Mouse (Mus musculus): ENCODE measurements around the gene Cracr2a. TPM values are rescaled to one million over a fixed set of nuclear protein-coding genes. Genes with fewer than 3 reads are reported as not detected.

Gene Cracr2a
- polyA plus RNA-seq, 1 experiment from 2014 or later, result 0.96 TPM

DNA sequence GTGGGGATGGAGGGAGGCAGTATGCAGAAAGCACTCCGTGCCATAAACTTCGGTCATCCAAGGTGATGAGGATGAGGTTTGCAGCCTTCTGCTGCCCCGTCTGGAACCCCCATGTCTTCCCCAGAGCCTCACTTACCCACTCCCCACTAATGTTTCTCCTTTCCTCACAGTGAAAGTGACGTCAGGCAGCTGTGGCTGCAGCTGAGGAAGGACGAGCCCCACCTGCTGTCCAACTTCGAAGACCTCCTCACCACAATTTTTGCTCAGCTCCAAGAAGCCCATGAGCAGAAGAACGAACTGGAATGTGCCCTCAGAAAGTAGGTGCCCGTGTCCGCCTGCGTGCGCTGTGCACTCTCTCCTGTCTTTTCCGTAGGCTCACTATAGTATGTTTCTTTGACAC lies 50.1 kb downstream of the Cracr2a start:
- no peaks in the 10 kb centered on the region for H3K27me3 ChIP-seq (ENCODE audit: insufficient read depth, low read length)
- DNase-seq (ENCODE audit: low spot score), result no peak

DNA sequence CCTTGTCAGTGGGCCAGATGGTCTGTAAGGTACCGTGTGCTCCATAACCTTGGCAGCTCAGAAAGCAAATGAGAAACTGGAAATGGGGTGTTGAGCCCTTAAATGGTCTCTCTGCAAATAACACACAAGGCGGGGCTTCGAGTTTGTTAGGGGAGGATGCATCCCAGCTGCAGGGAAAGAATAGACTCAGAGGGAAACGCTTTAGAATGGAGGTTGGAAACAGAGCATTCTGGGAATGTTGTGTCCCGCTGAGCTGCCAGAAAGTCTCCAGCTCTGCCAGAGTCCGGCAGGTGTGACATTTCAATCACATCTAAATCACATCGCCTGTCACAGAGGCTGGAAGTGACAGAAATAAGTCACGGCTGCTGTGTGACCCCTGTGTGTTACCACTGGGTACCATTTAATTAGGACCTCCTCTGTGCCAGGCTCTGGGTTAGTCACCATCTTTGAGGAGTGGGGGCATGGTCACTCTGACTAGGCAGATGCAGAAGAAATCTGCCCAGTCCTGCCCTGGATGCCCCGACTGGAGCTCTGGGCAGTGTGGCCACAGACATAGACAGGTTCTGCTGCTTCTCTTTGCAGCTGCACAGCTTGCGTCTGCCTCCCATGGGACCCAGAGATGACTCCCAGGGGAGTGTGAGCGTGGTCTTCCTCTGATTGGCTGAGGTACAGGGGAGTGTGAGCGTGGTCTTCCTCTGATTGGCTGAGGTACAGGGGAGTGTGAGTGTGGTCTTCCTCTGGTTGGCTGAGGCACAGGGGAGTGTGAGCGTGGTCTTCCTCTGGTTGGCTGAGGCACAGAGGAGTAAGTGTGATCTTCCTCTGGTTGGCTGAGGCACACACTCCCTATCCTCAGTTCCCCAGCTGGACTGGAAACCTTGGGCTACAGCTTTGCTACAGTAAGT lies 53.2 kb downstream of the Cracr2a start:
- H3K27ac ChIP-seq, result no peak overlapping the region
- no peak overlapping the region for H3K4me3 ChIP-seq (replicated peaks; ENCODE audit: low read depth, low read length)
- no peaks in the 10 kb centered on the region for H3K4me1 ChIP-seq (replicated peaks; ENCODE audit: insufficient read depth, low read length)
- peak; percentile 76 for DNase-seq (ENCODE audit: low spot score)
- H3K4me2 ChIP-seq (ENCODE audit: low read length), result no peak overlapping the region
- no peaks in the 10 kb centered on the region for H3K9me3 ChIP-seq (replicated peaks; ENCODE audit: low read length)
- ATAC-seq (replicated peaks; ENCODE audit: low FRiP score, low read depth), result peak; percentile 38; the same call in 1 of the 2 replicates
- no peak for TF ChIP-seq CTCF (IDR thresholded peaks at IDR 0.05; ENCODE audit: low read depth)
- no peaks in the 10 kb centered on the region for H3K27me3 ChIP-seq (ENCODE audit: insufficient read depth, low read length)
- 44% methylated on average over 13 of the region's 13 CpGs for WGBS
- no peak overlapping the region for H3K9ac ChIP-seq (ENCODE audit: low read depth, low read length)
- H3K36me3 ChIP-seq (ENCODE audit: insufficient read depth, low read length), result no peaks in the 10 kb centered on the region

More for the DNA sequence above, 50.1 kb downstream of the Cracr2a start:
- H3K9me3 ChIP-seq (replicated peaks; ENCODE audit: low read length), result no peaks in the 10 kb centered on the region
- no peak overlapping the region for H3K4me2 ChIP-seq (ENCODE audit: low read length)
- ATAC-seq (replicated peaks; ENCODE audit: low FRiP score, low read depth), result no peak
- no peaks in the 10 kb centered on the region for H3K36me3 ChIP-seq (ENCODE audit: insufficient read depth, low read length)
- no peak; the same call in 1 of the 2 replicates for TF ChIP-seq CTCF (IDR thresholded peaks at IDR 0.05; ENCODE audit: low read depth)
- 72% methylated on average over 12 of the region's 12 CpGs for WGBS
- H3K27ac ChIP-seq, result no peak overlapping the region
- H3K4me1 ChIP-seq (replicated peaks; ENCODE audit: insufficient read depth, low read length), result no peaks in the 10 kb centered on the region
- no peak overlapping the region for H3K4me3 ChIP-seq (replicated peaks; ENCODE audit: low read depth, low read length)
- no peak overlapping the region for H3K9ac ChIP-seq (ENCODE audit: low read depth, low read length)

DNA sequence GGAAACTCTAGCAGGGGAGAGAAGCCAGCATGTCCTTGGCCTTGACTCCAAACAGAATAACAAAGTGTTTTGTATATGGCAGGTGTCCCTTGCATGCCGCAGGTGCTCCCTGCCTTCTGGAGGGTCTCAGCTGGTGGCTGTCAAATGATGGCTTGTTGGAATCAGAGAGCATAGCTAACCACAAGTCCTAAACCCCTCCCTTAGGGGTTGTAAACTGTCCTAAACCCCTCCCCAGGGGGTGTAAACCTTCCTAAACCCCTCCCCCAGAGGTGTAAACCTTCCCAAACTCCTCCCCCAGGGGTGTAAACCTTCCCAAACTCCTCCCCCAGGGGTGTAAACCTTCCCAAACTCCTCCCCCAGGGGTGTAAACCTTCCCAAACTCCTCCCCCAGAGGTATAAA lies 55.5 kb downstream of the Cracr2a start:
- WGBS, result 87% methylated on average over 1 of the region's 1 CpGs
- DNase-seq (ENCODE audit: low spot score), result no peak
- H3K27me3 ChIP-seq (ENCODE audit: insufficient read depth, low read length), result no peaks in the 10 kb centered on the region
- H3K4me1 ChIP-seq (replicated peaks; ENCODE audit: insufficient read depth, low read length), result no peaks in the 10 kb centered on the region
- H3K4me3 ChIP-seq (replicated peaks; ENCODE audit: low read depth, low read length), result no peak overlapping the region
- no peaks in the 10 kb centered on the region for H3K9me3 ChIP-seq (replicated peaks; ENCODE audit: low read length)
- H3K9ac ChIP-seq (ENCODE audit: low read depth, low read length), result no peak overlapping the region
- no peak for ATAC-seq (replicated peaks; ENCODE audit: low FRiP score, low read depth)
- no peak for TF ChIP-seq CTCF (IDR thresholded peaks at IDR 0.05; ENCODE audit: low read depth)
- H3K27ac ChIP-seq, result no peak overlapping the region
- H3K4me2 ChIP-seq (ENCODE audit: low read length), result no peak overlapping the region
- H3K36me3 ChIP-seq (ENCODE audit: insufficient read depth, low read length), result no peaks in the 10 kb centered on the region

DNA sequence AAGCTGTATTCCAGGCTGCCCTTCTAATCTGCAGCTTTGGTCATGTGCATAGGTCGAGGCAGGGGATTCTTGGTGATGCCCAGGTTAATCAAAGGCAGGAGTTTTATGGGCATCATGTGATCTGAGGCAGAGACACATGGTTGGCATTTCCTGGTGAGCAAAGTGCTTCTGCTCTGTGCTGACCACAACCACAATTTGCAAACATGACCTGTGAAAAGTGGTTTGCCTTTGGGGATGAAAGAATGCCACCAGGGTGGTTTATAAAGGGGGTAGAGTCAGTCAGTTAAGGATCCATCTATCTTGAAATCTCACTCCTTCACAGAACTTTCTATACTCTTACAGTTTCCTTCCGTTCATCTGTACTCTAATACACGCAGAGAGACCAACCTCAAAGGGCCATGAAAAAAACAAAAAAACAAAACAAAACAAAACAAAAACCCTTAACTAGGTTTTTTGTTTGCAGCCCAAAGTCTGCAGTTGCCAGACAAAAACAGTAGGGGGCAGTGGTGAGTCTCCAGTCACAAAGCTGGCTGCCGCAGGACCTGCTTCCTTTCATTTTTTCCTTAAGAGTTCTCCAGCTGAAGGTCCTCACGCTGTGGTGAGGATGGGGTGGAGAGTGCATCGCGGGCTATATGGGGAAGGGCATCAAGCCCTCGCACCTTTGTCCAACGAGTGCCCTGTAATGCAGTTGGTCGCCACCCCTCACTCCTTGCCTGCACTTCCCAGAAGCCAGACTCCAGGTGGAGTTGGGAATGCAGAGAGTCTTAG lies 56.3 kb downstream of the Cracr2a start:
- H3K27me3 ChIP-seq (ENCODE audit: insufficient read depth, low read length), result no peaks in the 10 kb centered on the region
- WGBS, result 39% methylated on average over 10 of the region's 10 CpGs
- ATAC-seq (replicated peaks; ENCODE audit: low FRiP score, low read depth), result no peak; the same call in 1 of the 2 replicates

DNA sequence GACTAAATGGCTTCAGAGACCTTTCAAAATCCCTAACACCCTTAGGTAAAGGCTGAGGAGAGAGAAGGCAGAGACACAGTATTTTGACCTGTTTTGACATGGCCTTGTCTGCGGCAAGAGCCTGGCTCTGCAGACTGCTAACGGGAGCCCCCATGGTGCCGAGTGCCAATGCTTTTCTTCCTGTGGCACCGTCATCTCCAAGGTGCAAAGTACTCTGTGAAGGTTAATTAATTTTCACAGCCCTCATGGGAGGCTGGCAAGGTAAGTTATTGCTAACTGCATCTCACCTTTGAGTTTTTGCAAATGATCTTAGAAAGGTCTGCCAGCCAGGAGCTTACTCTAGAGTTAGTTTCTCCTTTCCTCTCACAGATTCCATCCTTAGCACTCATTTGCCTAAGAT lies 57.5 kb downstream of the Cracr2a start:
- DNase-seq (ENCODE audit: low spot score) (no peak), ATAC-seq (replicated peaks; ENCODE audit: low FRiP score, low read depth) (no peak)
- H3K36me3 ChIP-seq (ENCODE audit: insufficient read depth, low read length), result no peaks in the 10 kb centered on the region
- WGBS, result 64% methylated on average over 4 of the region's 4 CpGs
- no peaks in the 10 kb centered on the region for H3K4me1 ChIP-seq (replicated peaks; ENCODE audit: insufficient read depth, low read length)
- H3K27me3 ChIP-seq (ENCODE audit: insufficient read depth, low read length), result no peaks in the 10 kb centered on the region
- H3K9ac ChIP-seq (ENCODE audit: low read depth, low read length), result no peak overlapping the region
- H3K4me3 ChIP-seq (replicated peaks; ENCODE audit: low read depth, low read length), result no peak overlapping the region
- no peak for TF ChIP-seq CTCF (IDR thresholded peaks at IDR 0.05; ENCODE audit: low read depth)
- no peak overlapping the region for H3K27ac ChIP-seq
- H3K9me3 ChIP-seq (replicated peaks; ENCODE audit: low read length), result no peaks in the 10 kb centered on the region
- H3K4me2 ChIP-seq (ENCODE audit: low read length), result no peak overlapping the region

More for the DNA sequence above, 56.3 kb downstream of the Cracr2a start:
- Histone ChIP-seq H3K36me3 (ENCODE audit: insufficient read depth, low read length) (no peaks in the 10 kb centered on the region), H3K27ac (no peak overlapping the region), H3K9me3 (replicated peaks; ENCODE audit: low read length) (no peaks in the 10 kb centered on the region), H3K9ac (ENCODE audit: low read depth, low read length) (no peak overlapping the region), H3K4me1 (replicated peaks; ENCODE audit: insufficient read depth, low read length) (no peaks in the 10 kb centered on the region), H3K4me2 (ENCODE audit: low read length) (no peak overlapping the region), H3K4me3 (replicated peaks; ENCODE audit: low read depth, low read length) (0 out of 2 replicates have a peak overlapping the region, but pooled peaks have one; percentile 9)
- TF ChIP-seq CTCF (IDR thresholded peaks at IDR 0.05; ENCODE audit: low read depth), result peak; percentile 78
- DNase-seq (ENCODE audit: low spot score), result peak; percentile 78

DNA sequence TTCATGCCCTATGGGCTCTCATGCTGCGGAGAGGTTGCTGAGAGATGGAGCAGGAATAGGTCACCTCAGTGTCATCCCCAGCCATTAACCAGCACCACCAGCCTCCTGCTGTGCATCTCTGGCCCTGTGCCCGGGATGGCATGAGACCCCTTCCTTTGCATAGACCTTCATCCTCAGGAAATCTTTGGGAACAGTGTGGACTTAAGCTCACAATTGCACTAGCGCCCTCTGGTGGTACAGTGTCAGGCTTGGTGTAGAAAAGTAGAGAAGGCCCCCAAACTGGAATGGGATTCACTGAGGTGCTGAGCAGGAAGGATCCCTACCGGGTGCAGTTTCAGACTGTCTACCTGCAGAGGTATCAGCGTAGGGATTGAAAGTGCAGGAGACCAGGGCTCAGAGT lies 64.0 kb downstream of the Cracr2a start:
- peak; percentile 83 for TF ChIP-seq CTCF (IDR thresholded peaks at IDR 0.05; ENCODE audit: low read depth)
- WGBS, result 39% methylated on average over 5 of the region's 5 CpGs
- DNase-seq (ENCODE audit: low spot score) (peak; percentile 71), ATAC-seq (replicated peaks; ENCODE audit: low FRiP score, low read depth) (no peak)
- H3K9me3 ChIP-seq (replicated peaks; ENCODE audit: low read length), result no peaks in the 10 kb centered on the region
- H3K4me2 ChIP-seq (ENCODE audit: low read length), result no peak overlapping the region
- no peak overlapping the region for H3K27ac ChIP-seq
- H3K27me3 ChIP-seq (ENCODE audit: insufficient read depth, low read length), result no peaks in the 10 kb centered on the region
- no peak overlapping the region for H3K9ac ChIP-seq (ENCODE audit: low read depth, low read length)
- no peaks in the 10 kb centered on the region for H3K4me1 ChIP-seq (replicated peaks; ENCODE audit: insufficient read depth, low read length)
- no peak overlapping the region for H3K4me3 ChIP-seq (replicated peaks; ENCODE audit: low read depth, low read length)
- H3K36me3 ChIP-seq (ENCODE audit: insufficient read depth, low read length), result no peaks in the 10 kb centered on the region

Measured in kidney, postnatal 0 days (tissue).